Mouse (Mus musculus) liver, adult 2 months (tissue): ENCODE data around the gene Enho.

Experiments used
- CTCF ChIP-seq: fragments of 200-500 bp; IDR thresholded peaks from 2 replicates; pipeline ENCODE4 v1.5.1; 2011; ENCODE audit warnings: low read depth, low read length, control low read depth
- POLR2A ChIP-seq: fragments of 200-500 bp; IDR thresholded peaks from 2 replicates; pipeline ENCODE4 v1.6.1; 2011; ENCODE audit warnings: low read length, control low read depth; ENCODE audit not compliant: insufficient read depth; ENCODE audit errors: extremely low read depth

DNA sequence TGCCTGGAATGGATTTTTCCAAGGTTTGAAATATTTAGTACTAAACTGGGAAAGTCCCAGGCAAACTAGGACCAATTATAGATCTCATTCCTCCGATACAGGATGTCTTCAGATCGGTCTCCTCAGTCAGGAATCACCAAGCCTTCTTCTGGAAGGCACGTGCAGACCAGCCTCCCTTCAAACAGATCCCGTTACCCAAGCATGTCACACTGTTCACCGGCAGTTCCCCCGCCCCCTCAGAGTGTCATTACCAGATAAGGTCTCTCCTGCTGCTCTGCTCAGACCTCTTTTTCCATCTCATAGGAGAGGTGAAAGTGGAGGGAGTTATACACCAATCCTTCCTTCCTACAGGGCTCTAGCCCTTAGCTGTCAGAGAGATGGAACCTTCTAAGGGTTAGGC is 13.6 kb upstream of the Enho start:
- no peak for TF ChIP-seq POLR2A
- TF ChIP-seq CTCF, result no peak
